Mouse (Mus musculus) left cerebral cortex, adult 2 months (tissue): ENCODE data around the gene Arhgap5. TPM values are rescaled to one million over a fixed set of nuclear protein-coding genes. Genes with fewer than 3 reads are reported as not detected.
"Not testable (repeated sequence)": the region's sequence is repeated elsewhere in the genome, so short reads cannot be mapped to it uniquely, and the experiment has no call there.

Experiments
- DNase-seq, 2 experiments: peaks; one replicate each; pipeline ENCODE4 v3.0.0; 2021 to 2022; ENCODE audit warnings: low spot score in 2 of 2, mixed read lengths in 1 of 2; ENCODE audit errors: extremely low spot score in 1 of 2
- H3K27ac ChIP-seq: fragments of 200-600 bp; 2 replicates; pipeline ENCODE4 v1.8.1; 2022
- H3K4me3 ChIP-seq: fragments of 200-600 bp; 2 replicates; pipeline ENCODE4 v1.8.1; 2022
- CTCF ChIP-seq: fragments of 200-600 bp; IDR thresholded peaks from 2 replicates; pipeline ENCODE4 v1.8.1; 2022; ENCODE audit warnings: antibody characterized with exemption, mild to moderate bottlenecking, moderate library complexity
- intact Hi-C: fragments of 180-260 bp; cut with DNase I; formaldehyde crosslinking; loops from one replicate; pipeline ENCODE4 v1.15.1; 2025
- total RNA-seq, 2 experiments: library from RNA; stranded (reverse); gene quantifications; 2 replicates each; pipeline ENCODE4 v1.2.3; 2021

Arhgap5 gene
- total RNA-seq, 2 experiments from 2014 or later, result 141 to 144 TPM

- intact Hi-C loops, result no loop called here
Measured at GRCm38 (mm10) chr12:52544532-52544931, 40.8 kb downstream of the Arhgap5 start.

GRCm38 (mm10) chr12:52552085-52552484 is 48.3 kb downstream of the Arhgap5 start:
- no peak for TF ChIP-seq CTCF
- no peak overlapping the region for H3K27ac ChIP-seq
- intact Hi-C loops, result no loop called here
- H3K4me3 ChIP-seq, result no peak overlapping the region
- no peak for DNase-seq

More at GRCm38 (mm10) chr12:52544532-52544931, 40.8 kb downstream of the Arhgap5 start:
- DNase-seq, result no peak
- no peak overlapping the region for H3K4me3 ChIP-seq
- no peak for TF ChIP-seq CTCF
- no peak overlapping the region for H3K27ac ChIP-seq

- H3K4me3 ChIP-seq, result no peak overlapping the region
- DNase-seq, result no peak
- no peak overlapping the region for H3K27ac ChIP-seq
- no peak for TF ChIP-seq CTCF
- intact Hi-C loops, result no loop called here
Measured at GRCm38 (mm10) chr12:52555188-52555876, 51.6 kb downstream of the Arhgap5 start.

- no peak overlapping the region for H3K4me3 ChIP-seq
- no peak for TF ChIP-seq CTCF
- no peak overlapping the region for H3K27ac ChIP-seq
- DNase-seq, result no peak
- intact Hi-C loops, result no loop called here
Measured at GRCm38 (mm10) chr12:52565654-52566053, 61.9 kb downstream of the Arhgap5 start.

GRCm38 (mm10) chr12:52573371-52573770 is 69.6 kb downstream of the Arhgap5 start:
- Histone ChIP-seq H3K4me3 (no peak overlapping the region), H3K27ac (no peak overlapping the region)
- intact Hi-C loops, result no loop called here
- no peak for DNase-seq
- TF ChIP-seq CTCF, result no peak

GRCm38 (mm10) chr12:52586466-52586865 is 82.7 kb downstream of the Arhgap5 start:
- DNase-seq, intact Hi-C loops, H3K27ac ChIP-seq, H3K4me3 ChIP-seq: not testable (repeated sequence)

GRCm38 (mm10) chr12:52587473-52588010 is 83.8 kb downstream of the Arhgap5 start:
- DNase-seq, result no peak
- Histone ChIP-seq H3K27ac (no peak overlapping the region), H3K4me3 (no peak overlapping the region)
- intact Hi-C loops, result no loop called here
- no peak for TF ChIP-seq CTCF

GRCm38 (mm10) chr12:52595389-52596185 is 91.8 kb downstream of the Arhgap5 start:
- intact Hi-C loops, result no loop called here
- H3K27ac ChIP-seq, result no peak overlapping the region
- DNase-seq, result no peak
- TF ChIP-seq CTCF, result no peak
- no peak overlapping the region for H3K4me3 ChIP-seq

- peak overlapping the region; percentile 99 for H3K27ac ChIP-seq
- peak overlapping the region; percentile 61 for H3K4me3 ChIP-seq
- DNase-seq, result no peak
- intact Hi-C loops, result loop anchor here (2.0 to 10.0 kb wide), 3 partner anchors 96 to 292 kb away; partner anchors contain the start of gene Akap6
- no peak for TF ChIP-seq CTCF
Measured at GRCm38 (mm10) chr12:52602471-52602870, 98.7 kb downstream of the Arhgap5 start.

- no peak for TF ChIP-seq CTCF
- H3K27ac ChIP-seq, result peak overlapping the region; percentile 99
- intact Hi-C loops, result loop anchor here (1.0 to 10.0 kb wide), 4 partner anchors 96 to 292 kb away; partner anchors contain the start of genes Akap6 and Arhgap5
- DNase-seq, result peak; percentile 82 to 83
- H3K4me3 ChIP-seq, result peak overlapping the region; percentile 61
Measured at GRCm38 (mm10) chr12:52602883-52603694, 99.3 kb downstream of the Arhgap5 start.

- TF ChIP-seq CTCF, result no peak; the same call in none of the 2 replicates
- peak in 1 of 2 experiments; percentile 69 for DNase-seq
- Histone ChIP-seq H3K4me3 (peak overlapping the region; percentile 61), H3K27ac (peak overlapping the region; percentile 99)
- intact Hi-C loops, result loop anchor here (1.0 to 10.0 kb wide), 6 partner anchors 33 to 291 kb away; partner anchors contain the start of genes Akap6 and Arhgap5
Measured at GRCm38 (mm10) chr12:52603695-52604255, 100.0 kb downstream of the Arhgap5 start.
